Mouse (Mus musculus) hematopoietic stem cell, adult 5-6 weeks (primary cell): ENCODE data around the gene Dnajb5. TPM values are rescaled to one million over a fixed set of nuclear protein-coding genes. Genes with fewer than 3 reads are reported as not detected.
"Not testable (repeated sequence)": the region's sequence is repeated elsewhere in the genome, so short reads cannot be mapped to it uniquely, and the experiment has no call there.

Experiments
- ATAC-seq, 2 experiments: fragments of 125-278 bp in 1 of 2; replicated peaks in 1 of 2; 2 replicates each; pipeline ENCODE4 v1.8.0; 2016 to 2017; ENCODE audit warnings: inconsistent platforms in 2 of 2, mild to moderate bottlenecking in 2 of 2, moderate number of reproducible peaks in 2 of 2, low read depth in 1 of 2, moderate TSS enrichment in 1 of 2; ENCODE audit not compliant: low FRiP score in 2 of 2, poor library complexity in 2 of 2, severe bottlenecking in 2 of 2, insufficient read depth in 1 of 2, low TSS enrichment in 1 of 2
- total RNA-seq: library from RNA; stranded (forward); fragments of 172-1452, 232-1000 nt; gene quantifications from 2 replicates; pipeline ENCODE4 v1.2.3, GENCODE M21; 2017

The Dnajb5 gene
- total RNA-seq, 1 experiment from 2014 or later: 0.65 TPM

DNA sequence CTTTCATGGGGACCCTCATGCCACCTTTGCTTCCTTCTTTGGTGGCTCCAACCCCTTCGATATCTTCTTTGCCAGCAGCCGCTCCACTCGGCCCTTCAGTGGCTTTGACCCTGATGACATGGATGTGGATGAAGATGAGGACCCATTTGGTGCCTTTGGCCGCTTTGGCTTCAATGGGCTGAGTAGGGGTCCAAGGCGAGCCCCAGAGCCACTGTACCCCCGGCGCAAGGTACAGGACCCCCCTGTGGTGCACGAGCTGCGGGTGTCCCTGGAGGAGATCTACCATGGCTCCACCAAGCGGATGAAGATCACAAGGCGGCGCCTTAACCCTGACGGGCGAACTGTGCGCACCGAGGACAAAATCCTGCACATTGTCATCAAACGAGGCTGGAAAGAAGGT is 7.0 kb downstream of the Dnajb5 start:
- no peak for ATAC-seq

DNA sequence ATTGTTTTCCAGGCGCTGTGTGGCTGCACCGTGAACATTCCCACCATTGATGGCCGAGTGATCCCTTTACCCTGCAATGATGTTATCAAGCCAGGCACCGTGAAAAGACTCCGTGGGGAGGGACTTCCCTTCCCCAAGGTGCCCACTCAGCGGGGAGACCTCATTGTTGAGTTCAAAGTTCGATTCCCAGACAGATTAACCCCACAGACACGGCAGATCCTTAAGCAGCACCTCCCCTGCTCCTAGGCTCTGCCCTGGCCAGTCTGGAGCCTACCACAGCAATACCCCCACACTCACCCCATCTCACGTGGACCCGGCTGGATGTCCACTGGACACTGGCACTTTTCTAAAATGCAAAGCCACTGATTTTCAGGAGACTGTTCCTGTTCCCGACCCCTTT is 7.7 kb downstream of the Dnajb5 start:
- ATAC-seq: no peak

DNA sequence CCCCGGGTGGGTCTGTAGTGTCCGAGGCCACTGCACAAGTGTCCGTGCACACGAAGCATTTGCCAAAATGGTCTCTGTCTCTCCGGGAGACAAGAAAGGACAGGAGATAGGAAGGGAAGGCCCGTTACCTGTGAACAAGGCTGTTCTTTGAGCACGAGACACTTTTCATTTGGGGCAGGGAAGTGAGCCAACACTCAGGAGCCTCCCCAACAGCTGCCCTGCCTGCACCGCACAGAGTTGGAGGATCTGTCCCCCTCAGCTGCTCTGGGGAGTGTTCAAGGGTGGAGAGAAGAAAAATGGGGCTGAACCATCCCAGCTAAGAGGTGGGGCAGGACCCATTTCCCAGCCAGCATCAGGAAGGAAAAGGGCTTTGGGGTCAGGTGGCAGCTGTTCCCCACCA is 8.4 kb downstream of the Dnajb5 start:
- no peak for ATAC-seq

DNA sequence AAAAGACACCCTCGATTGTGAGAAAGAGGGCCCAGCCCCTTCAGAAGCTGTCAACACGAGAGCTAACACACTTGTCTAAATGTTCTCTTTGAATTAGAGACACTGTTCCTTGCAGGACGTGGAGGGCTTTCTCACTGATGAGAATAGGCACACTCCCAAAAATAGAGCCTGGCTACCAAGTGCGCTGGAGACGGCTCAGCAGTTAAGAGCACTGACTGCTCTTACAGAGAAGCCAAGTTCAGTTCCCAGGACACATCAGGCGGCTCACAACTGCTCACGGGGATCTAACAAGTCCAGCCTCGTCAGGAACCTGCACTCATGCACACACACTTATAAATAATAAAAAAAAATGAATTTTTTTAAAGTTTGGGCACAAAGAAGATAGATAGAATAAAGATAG is 9.3 kb downstream of the Dnajb5 start:
- ATAC-seq: no peak

DNA sequence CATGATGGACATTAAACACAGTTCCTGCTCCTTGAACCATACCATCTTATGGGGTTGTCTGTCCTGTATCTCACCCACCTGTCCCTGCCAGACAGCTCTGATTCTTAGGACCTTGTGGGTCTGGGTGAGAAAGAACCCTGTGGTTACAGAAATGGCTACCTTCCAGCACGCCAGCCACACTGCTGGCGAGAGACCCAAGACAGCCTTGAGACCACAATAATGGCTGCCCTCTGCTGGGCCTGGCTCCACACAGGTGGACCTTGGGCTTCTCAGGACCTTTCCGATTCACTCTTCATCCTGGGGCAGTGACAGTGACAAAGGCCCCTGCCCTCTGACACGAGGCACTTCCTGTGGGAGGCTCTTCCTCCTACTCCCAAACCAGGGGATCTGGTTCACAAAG is 9.8 kb downstream of the Dnajb5 start:
- ATAC-seq: no peak

DNA sequence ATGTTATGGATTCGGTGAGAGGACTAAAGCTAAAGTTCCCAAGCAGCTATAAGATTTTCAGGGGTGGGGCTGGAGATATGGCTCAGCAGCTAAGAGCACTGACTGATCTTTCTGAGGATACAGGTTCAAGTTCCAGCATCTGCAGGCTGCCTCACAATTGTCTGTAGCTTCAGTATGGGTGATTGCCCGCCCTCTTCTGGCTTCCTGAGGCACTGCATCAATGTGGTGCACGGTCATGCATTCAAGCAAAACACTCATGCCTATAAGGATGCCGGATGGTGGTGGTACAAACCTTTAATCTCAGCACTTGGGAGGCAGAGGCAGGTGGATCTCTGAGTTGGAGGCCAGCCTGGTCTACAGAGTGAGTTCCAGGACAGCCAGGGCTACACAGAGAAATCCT is 12.0 kb downstream of the Dnajb5 start:
- peak; percentile 58 to 61; a peak in 3 of 4 replicates for ATAC-seq

DNA sequence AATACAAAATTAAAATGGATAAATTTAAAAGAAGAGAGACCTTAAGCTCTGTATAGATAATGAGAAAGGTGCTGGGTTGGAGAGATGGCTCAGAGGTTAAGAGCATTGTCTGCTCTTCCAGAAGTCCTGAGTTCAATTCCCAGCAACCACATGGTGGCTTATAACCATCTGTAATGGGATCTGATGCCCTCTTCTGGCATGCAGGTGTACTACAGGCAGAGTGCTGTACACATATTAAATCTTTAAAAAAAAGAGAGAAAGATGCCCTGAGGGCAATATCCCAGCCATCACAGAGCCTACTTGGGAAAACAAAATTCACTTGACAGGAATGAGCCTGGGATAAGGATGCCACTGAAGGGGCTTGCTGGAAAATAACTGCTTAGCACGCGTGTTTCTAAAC is 13.9 kb downstream of the Dnajb5 start:
- ATAC-seq: no peak

DNA sequence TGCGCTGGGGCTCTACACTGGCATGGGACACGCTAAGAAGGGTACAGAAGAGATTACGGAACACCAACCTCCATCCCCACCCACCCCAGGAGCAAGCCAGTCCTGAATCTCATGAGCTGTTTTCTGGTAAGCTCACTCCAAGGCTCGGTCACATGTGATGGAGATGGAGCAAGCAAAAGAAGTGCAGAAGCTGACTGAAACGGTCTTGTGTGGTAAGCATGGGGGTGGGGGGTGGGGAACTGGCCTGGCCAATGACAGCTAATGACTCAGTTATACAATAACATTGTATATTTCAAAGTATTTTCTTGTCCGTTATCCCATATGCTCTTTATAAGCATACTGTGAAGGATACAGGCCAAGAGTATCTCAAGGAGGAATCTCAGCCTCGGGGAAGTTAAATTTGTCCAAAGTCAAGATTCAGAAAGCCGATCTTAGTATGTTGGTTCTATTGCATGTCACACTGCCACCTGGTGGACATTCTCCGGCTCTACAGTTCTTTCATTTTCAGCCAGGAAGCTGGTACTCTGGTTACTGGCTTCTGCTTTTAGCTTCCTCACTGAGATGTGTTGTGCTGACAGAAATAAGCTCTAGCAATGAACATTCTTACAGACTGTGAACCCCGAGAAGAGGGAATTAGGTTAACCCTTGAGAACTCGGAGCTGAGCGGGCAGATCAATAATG is 15.6 kb downstream of the Dnajb5 start:
- peak; percentile 86 for ATAC-seq

DNA sequence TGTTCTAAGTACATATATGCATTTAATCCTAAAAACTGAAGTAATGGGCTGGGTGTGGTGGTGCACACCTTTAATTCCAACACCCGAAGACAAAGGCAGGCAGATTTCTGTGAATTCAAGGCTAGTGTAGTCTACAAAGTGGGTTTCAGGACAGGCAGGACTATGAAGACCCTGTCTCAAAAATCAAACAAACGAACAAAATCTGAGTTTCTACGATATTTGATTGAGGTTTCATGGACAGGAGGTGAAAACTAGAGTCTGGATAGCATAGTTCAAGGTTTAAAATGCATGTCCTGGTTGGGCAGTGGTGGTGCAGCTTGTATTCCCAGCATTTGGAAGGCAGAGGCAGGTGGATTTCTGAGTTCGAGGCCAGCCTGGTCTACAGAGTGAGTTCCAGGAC is 19.7 kb downstream of the Dnajb5 start, which contains the start of gene 1700022I11Rik:
Gene 1700022I11Rik (plus strand): TSS at position 301 of the 400 bp plus-strand sequence.
- no peak for ATAC-seq

DNA sequence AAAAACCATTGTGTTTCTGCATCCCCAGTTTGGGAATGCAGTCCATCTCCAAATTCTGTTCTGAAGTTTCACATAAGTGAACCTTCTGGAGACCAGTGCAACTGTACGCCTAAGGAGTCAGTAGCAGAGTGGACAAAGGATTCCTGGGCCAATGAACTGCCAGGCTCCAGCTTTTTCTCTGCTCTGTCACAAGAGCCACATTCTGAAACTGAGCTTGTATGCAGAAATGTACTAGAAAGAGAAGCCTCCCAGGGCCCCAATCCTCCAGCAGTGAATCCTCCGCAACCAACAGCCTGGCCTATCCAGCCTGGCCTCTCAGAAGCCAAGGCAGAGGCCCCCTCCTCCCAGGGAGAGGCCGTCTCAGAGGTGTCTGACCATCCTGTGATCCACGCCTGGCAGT is 23.3 kb downstream of the Dnajb5 start:
- ATAC-seq: no peak

DNA sequence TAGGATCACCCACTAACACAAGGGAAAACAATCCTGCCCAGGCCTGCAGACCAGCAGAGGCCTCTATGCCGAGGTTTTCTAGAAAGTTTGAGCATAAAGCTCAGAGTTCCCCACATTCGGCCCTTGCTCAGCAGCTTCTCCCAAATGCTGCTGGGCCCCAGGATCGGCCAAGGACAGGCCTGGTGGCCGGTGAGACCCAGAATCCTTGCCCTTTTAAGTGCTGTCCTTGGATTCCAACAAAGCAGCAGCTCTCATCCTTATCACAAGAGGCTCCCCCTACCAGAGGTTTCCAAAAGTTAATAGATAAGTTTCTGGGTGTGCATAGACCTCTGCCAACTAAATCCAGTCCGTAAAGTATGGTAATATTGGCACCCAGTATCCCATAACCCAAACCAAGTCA is 24.3 kb downstream of the Dnajb5 start:
- no peak for ATAC-seq

DNA sequence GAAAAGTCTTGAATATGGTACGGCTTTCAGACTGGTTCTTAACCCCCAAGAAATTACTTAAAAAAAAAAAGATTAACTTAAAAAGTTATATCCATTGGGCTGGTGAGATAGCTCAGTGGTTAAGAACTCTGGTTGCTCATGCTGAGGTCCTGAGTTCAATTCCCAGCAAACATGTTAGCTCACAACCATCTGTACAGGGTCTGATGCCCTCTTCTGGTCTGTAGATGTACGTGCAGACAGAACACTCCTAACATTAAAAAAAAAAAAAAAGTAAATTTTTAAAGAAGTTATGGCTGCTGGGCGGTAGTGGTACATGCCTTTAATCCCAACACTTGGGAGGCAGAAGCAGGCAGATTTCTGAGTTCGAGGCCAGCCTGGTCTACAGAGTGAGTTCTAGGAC is 28.4 kb downstream of the Dnajb5 start:
- ATAC-seq: 0 out of 4 replicates have a peak, but pooled peaks of 1 of the 2 experiments have one; percentile 22

DNA sequence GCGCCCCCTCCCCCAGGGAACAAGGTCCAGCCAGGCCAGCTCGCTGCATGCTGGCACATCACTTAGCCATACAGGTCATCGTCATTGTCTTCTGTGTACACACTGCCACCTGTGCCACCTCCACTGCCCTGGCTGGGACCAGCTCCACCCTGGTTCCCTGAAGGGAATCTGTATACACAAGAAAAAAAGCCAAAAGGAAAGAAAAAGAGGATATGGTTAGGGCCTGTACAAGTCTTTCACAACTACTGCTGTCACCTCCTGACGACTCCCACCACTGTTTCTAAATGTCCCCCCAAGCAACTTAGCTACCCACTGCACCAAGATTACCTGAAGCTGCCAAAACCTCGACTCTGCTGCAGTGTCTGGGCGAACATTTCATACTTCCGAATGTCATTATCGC is 30.9 kb downstream of the Dnajb5 start:
- not testable (repeated sequence) for ATAC-seq

DNA sequence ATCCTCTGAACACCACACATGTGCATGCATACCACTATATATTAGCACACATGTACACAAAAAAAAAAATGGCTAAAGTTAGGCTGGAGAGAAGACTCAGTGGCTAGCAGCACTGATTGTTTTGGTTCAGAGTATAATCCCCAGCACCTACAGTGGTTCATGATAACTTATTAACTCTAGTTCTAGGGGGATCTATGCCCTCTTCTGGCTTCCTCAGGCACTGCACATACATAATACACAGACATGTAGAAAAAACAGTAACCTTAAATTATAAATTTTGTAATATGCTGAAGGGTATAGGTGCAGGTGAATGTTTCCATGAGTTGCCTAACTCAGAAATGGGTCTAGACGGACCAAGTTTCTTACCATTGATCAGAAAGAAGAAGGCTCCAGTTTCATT is 38.7 kb downstream of the Dnajb5 start:
- ATAC-seq: no peak

DNA sequence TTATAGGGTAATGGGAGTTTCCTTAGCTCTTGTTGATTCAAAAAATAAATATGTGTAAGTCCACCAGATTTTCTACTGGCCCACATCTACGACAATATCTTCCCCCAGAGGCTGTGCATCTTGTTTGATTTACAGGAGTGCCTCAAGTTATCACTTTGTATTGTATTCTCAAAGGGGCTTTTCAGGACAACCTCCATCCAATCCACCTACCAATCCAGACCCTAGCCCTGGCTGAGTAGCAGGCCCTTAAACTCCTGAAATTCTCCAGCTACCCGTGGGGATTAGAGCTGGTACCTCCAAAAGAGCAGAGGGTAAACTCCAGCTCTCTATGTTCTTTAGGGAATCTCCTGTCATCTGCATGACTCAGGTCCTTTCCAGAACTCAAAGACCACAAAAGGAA is 48.4 kb downstream of the Dnajb5 start:
- ATAC-seq: no peak

DNA sequence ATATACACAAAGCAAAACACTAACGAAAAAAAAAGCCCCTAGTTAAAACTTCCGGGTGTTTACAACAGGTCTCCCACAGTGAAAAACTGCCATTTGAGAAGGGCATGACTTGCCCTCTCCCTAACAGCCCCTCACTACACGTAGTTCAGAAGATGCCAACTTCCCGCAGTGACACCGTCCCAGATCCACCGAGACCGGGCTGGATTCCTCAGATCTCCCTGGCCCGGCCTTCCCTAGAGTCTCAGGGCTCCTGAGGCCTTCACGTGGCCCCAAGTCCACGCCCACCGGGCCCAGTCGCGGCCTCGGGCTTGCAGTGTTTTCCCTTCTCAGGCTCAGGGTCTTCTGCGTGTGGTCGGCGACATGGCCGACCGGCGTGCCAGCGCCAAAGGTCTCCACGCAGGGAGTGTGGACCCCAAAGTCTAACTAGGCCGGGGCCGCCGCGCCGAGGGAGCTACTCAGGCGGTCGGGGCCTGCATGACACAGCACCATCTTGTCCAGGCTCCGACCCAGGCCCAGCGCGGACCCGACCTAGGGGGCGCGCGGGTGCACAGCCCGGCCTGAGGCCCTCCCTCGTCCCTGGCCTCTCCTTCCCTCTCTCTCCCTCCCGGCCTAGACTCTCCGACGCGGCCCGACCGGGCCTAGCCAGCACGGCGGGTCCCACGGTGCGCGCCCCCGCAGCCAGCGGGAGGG is 50.0 kb downstream of the Dnajb5 start:
- peak; percentile 19 to 55; a peak in 3 of 4 replicates for ATAC-seq

DNA sequence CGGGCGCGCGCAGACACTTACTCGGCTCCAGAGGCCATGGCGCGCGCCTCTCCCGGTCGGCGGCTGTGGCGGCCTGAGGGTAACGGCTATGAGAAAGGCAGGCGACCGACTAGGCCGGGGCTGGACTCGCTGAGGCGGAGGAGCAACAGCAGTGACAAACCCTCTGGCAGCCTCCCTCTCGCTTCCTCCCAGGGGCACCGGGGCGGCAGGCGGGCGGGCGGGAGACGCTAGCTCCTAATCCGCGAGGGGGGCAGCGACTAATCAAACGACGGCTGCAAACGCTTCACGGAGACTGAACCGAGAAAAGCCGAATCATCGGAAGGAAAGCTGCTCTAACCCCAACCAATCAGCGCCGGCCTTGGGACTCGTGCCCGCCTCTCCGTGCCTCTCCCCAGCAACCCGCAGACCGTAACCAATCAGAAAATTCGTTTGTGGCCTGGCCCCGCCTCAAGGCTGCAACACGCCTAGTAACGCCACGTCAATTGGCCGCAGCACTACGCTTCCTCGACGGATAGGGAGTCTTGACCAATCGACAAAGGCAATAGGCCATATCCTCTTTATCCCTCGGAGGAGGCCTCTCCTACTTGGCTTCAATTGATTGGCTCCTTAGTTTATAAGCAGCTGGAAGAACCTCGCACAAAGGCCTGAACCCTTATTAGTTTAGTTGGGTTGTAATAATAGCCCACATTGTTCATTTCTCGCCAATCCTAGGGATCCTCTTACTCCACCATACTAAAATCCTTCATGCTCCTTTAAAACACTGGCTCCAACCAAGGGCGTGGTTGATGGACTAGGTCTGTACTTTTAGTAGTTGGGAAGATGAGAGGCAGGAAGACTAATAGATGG is 50.8 kb downstream of the Dnajb5 start, which contains the start of gene Vcp:
Gene Vcp (minus strand): TSS at position 367 of the 846 bp plus-strand sequence.
- peak; percentile 97 for ATAC-seq

DNA sequence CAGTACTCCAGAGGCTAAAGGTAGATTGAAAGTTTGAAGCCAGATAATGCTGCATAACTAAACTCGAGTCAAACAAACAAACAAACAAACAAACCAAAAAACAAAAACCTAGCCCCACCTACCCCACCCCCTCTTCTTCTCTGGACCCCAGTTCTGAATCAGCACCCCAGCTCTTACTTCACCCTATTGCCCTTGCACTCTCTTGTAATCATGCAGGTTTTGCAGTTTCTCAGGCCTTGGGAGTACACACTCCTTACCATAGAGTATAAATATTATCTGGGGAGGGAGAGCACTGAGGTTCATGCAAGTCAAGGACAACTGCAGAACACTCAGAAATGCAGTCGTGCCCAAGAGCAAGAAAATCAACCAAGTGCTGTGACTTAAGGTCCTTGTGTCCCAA is 51.7 kb downstream of the Dnajb5 start:
- ATAC-seq: no peak
